Mouse (Mus musculus) left cerebral cortex, adult 18-20 months (tissue): ENCODE results near the gene Nos1ap. TPM values are rescaled to one million over a fixed set of nuclear protein-coding genes. Genes with fewer than 3 reads are reported as not detected.

Experiments used
- DNase-seq, 2 experiments: peaks; one replicate each; pipeline ENCODE4 v3.0.0; 2021 to 2022; ENCODE audit warnings: low spot score in 2 of 2, mixed read lengths in 1 of 2
- total RNA-seq, 2 experiments: library from RNA; stranded (reverse); gene quantifications; 2 replicates each; pipeline ENCODE4 v1.2.3; 2021

Nos1ap gene
- total RNA-seq, 2 experiments from 2014 or later = 191 to 200 TPM

DNA sequence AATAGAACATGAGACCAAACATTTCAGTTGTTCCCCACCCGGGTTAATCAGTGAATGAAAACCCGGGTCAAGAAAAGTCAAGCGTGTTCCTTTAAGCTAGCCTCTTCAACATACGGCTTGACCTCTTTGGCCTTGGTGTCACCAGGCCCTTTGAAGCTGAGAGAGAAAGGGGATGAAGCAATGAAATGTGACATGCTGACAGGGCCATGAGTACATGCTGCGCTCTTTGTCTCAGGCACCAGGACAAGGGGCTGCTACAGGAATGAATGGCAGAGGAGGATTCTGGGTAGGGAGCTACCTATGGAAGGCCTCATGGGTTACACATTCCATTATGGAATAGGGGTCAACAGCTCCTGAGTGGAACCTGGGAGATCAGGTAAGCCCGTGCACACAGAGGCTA lies 286.6 kb downstream of the Nos1ap start:
- DNase-seq = no peak

GRCm38 (mm10) chr1:170302456-170302855 lies 287.2 kb downstream of the Nos1ap start:
- no peak for DNase-seq

DNA sequence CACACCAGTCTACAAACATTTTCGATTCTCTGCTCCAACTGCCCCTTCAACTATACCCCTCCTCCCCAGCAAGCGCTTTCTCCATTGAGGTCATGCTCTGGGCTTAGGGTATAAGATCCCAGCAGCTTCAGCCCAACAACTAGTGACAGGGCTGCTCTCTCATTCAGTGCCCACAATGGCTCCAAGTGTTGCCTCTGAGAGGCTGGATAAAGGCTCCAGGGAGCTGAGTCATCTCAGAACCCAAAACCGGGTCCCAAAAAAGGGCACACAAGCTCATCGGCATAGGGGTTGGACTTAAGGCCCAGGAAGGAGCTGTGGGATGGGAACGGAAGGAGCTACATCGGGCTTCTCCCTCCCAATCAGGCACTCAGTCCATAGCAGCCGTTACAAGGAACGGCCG lies 288.0 kb downstream of the Nos1ap start:
- no peak for DNase-seq

DNA sequence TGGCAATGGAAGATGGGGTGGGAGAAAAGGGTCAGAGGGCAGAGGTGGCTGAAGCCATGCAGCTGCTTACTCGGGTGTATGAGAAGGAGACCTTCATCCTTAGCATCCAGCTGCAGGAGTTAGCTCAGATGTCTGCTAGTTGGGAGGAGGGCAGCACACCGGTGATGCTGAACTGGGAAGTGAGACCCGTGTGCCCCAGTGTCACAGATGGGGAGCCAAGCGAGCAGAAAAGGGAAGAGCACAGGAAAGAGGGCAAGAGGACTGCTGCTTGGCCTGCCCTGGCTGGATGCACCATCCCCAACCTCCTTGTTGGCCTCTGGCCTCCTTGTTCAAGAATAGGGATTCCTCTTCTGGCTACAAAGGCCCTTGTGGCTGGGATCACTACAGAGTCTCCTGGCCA lies 290.2 kb downstream of the Nos1ap start:
- DNase-seq = no peak

DNA sequence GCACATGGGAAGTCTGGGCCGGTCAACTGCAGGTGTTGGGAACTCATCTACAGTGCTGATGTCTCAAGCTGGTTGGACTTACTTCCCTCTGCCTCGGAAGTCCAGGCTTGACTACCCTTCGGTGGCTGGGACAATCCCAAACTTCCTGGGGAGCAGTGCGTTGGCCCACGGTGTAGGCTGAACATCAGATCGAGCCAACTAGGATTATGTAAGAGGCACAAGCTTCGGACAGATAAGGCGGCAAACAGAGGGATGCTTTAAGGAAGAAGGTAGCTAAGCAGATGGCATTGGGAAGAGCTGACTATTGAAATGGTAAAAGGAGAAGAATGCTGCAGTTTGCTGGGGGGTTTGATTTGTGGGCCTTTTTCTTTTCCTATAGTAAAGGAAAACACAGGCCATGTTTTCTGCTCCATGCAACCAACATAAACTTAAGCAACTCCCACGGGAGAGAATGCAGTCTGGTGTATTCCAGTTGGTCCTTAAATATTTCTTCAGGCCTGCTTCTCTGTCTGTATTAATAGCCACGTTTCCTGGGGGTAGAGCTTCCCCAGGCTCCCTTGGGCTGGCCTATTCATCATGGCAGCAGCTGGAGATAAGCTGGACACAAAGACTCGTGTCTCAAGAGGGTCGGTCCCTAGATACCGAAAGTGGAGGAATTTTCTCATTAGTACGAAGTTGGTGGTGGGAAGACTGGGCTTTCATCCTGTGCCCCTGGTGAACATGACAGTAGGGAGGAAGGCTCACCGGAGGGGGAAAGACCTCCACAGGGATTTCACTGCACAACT lies 294.7 kb downstream of the Nos1ap start:
- DNase-seq = peak in 1 of 2 experiments; percentile 40

DNA sequence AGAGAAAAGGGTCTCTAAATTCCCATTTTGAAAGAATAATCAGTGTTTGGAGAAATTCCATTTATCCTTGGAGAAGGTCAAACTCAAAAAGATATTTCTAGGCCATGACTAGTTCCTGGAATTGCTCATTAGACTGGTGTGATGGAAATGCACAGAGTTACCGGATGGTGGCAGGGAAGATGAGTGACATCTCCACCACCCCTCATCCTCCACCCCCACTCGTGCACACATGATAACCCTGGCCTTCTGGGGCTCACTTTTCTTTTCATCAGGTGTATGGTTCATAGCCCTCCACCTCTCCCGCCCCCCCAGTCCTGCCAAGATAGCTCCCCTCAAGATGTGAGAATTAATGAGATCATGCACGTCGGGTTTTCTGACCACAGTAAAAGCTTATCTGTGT lies 296.4 kb downstream of the Nos1ap start:
- DNase-seq = no peak

GRCm38 (mm10) chr1:170292239-170292951 lies 297.3 kb downstream of the Nos1ap start:
- peak; percentile 42 to 55 for DNase-seq

- no peak for DNase-seq
Measured at GRCm38 (mm10) chr1:170282415-170283129, 307.1 kb downstream of the Nos1ap start.

- no peak for DNase-seq
Measured at GRCm38 (mm10) chr1:170277016-170277415, 312.6 kb downstream of the Nos1ap start, which contains the start of gene Sh2d1b1. TSS of gene Sh2d1b1 (plus strand) at chr1:170277320.

GRCm38 (mm10) chr1:170273252-170273651 lies 316.4 kb downstream of the Nos1ap start:
- DNase-seq = no peak

- DNase-seq = no peak
Measured at GRCm38 (mm10) chr1:170270696-170271095, 319.0 kb downstream of the Nos1ap start.

DNA sequence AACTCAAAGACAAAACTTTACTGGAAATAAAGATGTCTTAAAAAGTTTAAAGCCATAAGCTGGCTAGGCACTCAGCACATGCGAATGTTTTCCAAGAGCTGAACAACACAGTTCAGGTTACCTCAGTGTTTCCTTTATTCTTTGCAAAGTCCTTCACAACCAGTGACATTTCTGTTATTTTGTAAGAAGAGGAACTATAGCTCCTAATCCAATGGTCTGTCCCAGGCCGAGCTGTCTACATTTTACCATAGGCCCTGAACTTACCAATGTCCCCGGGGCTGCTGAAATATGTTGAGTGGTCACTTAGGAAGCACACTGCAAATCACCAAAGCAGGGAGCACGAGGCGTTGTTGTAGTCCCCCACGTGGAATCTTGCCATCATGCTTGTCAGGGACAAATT lies 319.4 kb downstream of the Nos1ap start:
- no peak for DNase-seq

- DNase-seq = peak; percentile 86 to 89
Measured at GRCm38 (mm10) chr1:170255560-170255910, 334.1 kb downstream of the Nos1ap start.

GRCm38 (mm10) chr1:170254893-170255559 lies 334.6 kb downstream of the Nos1ap start:
- no peak for DNase-seq

Other genes with a start within 250 kb of the Nos1ap start
- 1 to 10 TPM; 2.2 to 3.1 TPM for gene Olfml2b, start 54.7 kb upstream of the Nos1ap start, total RNA-seq